Mouse (Mus musculus): Measurements from ENCODE around the gene Exoc6. TPM values are rescaled to one million over a fixed set of nuclear protein-coding genes. Genes with fewer than 3 reads are reported as not detected.

Exoc6 gene
- total and polyA plus RNA-seq, 3 experiments: 30.2 to 41.2 TPM; not detected in 1

DNA sequence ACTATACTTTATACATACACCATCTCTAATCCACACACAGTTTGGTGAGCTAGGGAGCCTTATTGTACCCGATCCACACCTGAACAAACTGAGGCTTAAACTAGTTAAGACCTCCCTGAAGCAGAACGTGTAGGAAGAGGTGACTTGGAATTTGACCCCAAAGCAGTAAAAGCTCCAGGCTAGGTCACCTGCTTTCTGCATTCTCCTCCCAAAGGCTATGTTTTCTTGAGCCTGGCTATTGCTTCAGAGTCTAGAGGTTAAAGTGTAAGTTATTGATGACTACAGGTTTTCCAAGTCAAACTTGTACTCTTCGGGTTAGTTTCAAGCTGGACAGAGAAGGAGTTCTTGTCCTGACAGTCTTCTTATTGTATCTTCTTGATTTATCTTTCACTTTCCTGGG is 5.0 kb upstream of the Exoc6 start:
- peaks cover 0 to 5% of the 10 kb centered on the region in 2 experiments; a peak in 1 of 4 replicates for H3K36me3 ChIP-seq (ENCODE audit: control insufficient read depth in 1 of 2, insufficient read depth in 2 of 2, low read length in 2 of 2)
- no peak for DNase-seq (ENCODE audit: low read depth, low spot score)
- TF ChIP-seq POLR2AphosphoS5 (IDR thresholded peaks at IDR 0.05; ENCODE audit: borderline replicate concordance, low read depth, low read length) (no peak), CHD2 (IDR thresholded peaks at IDR 0.05; ENCODE audit: low read length) (no peak), CHD1 (IDR thresholded peaks at IDR 0.05; ENCODE audit: low read depth, low read length) (no peak), USF1 (IDR thresholded peaks at IDR 0.05; ENCODE audit: low read depth, low read length) (no peak), ZKSCAN1 (IDR thresholded peaks at IDR 0.05; ENCODE audit: low read depth, low read length) (no peak), USF2 (IDR thresholded peaks at IDR 0.05; ENCODE audit: borderline replicate concordance in 1 of 2, insufficient read depth in 1 of 2, low read depth in 1 of 2, low read length in 2 of 2) (no peak), SMC3 (IDR thresholded peaks at IDR 0.05; ENCODE audit: low read depth, low read length) (no peak), MAZ (IDR thresholded peaks at IDR 0.05; ENCODE audit: low read depth, low read length) (no peak), TBP (IDR thresholded peaks at IDR 0.05; ENCODE audit: low read depth, low read length) (no peak), RAD21 (IDR thresholded peaks at IDR 0.05; ENCODE audit: low read depth, low read length) (no peak), POLR2A (IDR thresholded peaks at IDR 0.05; ENCODE audit: control insufficient read depth in 1 of 2, insufficient read depth in 1 of 2, low read depth in 1 of 2, low read length in 2 of 2, poor library complexity in 1 of 2) (no peak), JUND (IDR thresholded peaks at IDR 0.05; ENCODE audit: low read depth, low read length) (no peak), NELFE (IDR thresholded peaks at IDR 0.05; ENCODE audit: low read depth, low read length) (no peak), HCFC1 (IDR thresholded peaks at IDR 0.05; ENCODE audit: low read depth, low read length) (no peak), ETS1 (IDR thresholded peaks at IDR 0.05; ENCODE audit: low read depth, low read length) (no peak), BHLHE40 (IDR thresholded peaks at IDR 0.05; ENCODE audit: borderline replicate concordance, low read depth, low read length) (no peak)
- H3K4me1 ChIP-seq (ENCODE audit: control insufficient read depth in 1 of 2, insufficient read depth in 2 of 2, low read length in 2 of 2): peaks cover 0 to 15% of the 10 kb centered on the region in 2 experiments; a peak in 2 of 4 replicates
- no peak overlapping the region for H3K9ac ChIP-seq (ENCODE audit: control insufficient read depth, low read depth, low read length, poor library complexity, severe bottlenecking)
- no peaks in the 10 kb centered on the region for H3K79me2 ChIP-seq (ENCODE audit: control insufficient read depth, insufficient read depth, low read length, poor library complexity)
- H3K4me3 ChIP-seq (ENCODE audit: control insufficient read depth in 1 of 2, insufficient read depth in 1 of 2, low read depth in 2 of 2, low read length in 2 of 2): no peak overlapping the region
- H3K27ac ChIP-seq (ENCODE audit: control insufficient read depth, low read depth, low read length): no peak overlapping the region
- H3K27me3 ChIP-seq (ENCODE audit: control insufficient read depth in 1 of 2, insufficient read depth in 2 of 2, low read length in 2 of 2): no peaks in the 10 kb centered on the region
- H3K9me3 ChIP-seq (replicated peaks; ENCODE audit: insufficient read depth, low read length): no peaks in the 10 kb centered on the region

DNA sequence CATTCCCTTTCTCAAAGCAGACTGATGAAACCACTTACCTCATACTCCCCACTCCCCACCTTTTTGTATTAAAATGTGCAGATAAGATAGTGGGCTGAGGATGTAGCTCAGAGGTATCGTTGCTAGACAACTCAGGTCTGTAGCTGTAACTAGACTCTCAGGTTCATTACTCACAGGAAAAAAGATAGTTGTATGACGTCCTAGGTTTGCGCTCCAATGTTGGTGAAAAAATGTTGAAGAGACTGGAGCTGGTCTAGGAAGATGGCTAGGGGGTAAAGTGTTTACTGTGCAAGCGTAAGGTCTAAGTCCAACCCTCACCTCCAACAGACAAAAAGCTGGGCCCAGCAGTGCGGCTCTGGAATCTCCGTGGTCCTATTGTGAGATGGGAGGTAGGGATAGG is 4.5 kb upstream of the Exoc6 start:
- peaks cover 2% of the 10 kb centered on the region for H3K79me2 ChIP-seq (ENCODE audit: control insufficient read depth, insufficient read depth, low read length, poor library complexity)

More for the DNA sequence above, 4.5 kb upstream of the Exoc6 start:
- H3K9ac ChIP-seq (ENCODE audit: control insufficient read depth, low read depth, low read length, poor library complexity, severe bottlenecking): no peak overlapping the region
- TF ChIP-seq BHLHE40 (IDR thresholded peaks at IDR 0.05; ENCODE audit: borderline replicate concordance, low read depth, low read length) (no peak), CTCF (IDR thresholded peaks at IDR 0.05 in 2 of 3, conservative IDR thresholded peaks at IDR 0.05 in 1 of 3; ENCODE audit: control insufficient read depth in 1 of 3, insufficient read depth in 1 of 3, low read depth in 2 of 3, low read length in 3 of 3, poor library complexity in 1 of 3, severe bottlenecking in 1 of 3) (no peak), SIN3A (IDR thresholded peaks at IDR 0.05; ENCODE audit: low read length) (no peak)
- peaks cover 0 to 5% of the 10 kb centered on the region in 2 experiments; a peak in 1 of 4 replicates for H3K36me3 ChIP-seq (ENCODE audit: control insufficient read depth in 1 of 2, insufficient read depth in 2 of 2, low read length in 2 of 2)
- no peaks in the 10 kb centered on the region for H3K9me3 ChIP-seq (replicated peaks; ENCODE audit: insufficient read depth, low read length)
- H3K4me3 ChIP-seq (ENCODE audit: control insufficient read depth in 1 of 2, insufficient read depth in 1 of 2, low read depth in 2 of 2, low read length in 2 of 2): no peak overlapping the region
- H3K27ac ChIP-seq (ENCODE audit: control insufficient read depth, low read depth, low read length): no peak overlapping the region
- DNase-seq (ENCODE audit: low read depth, low spot score): no peak
- H3K4me1 ChIP-seq (ENCODE audit: control insufficient read depth in 1 of 2, insufficient read depth in 2 of 2, low read length in 2 of 2): peaks cover 0 to 15% of the 10 kb centered on the region in 2 experiments; a peak in 2 of 4 replicates
- H3K27me3 ChIP-seq (ENCODE audit: control insufficient read depth in 1 of 2, insufficient read depth in 2 of 2, low read length in 2 of 2): no peaks in the 10 kb centered on the region
